Mouse (Mus musculus): Measurements from ENCODE around the gene Fitm1.

Gene Fitm1

DNA sequence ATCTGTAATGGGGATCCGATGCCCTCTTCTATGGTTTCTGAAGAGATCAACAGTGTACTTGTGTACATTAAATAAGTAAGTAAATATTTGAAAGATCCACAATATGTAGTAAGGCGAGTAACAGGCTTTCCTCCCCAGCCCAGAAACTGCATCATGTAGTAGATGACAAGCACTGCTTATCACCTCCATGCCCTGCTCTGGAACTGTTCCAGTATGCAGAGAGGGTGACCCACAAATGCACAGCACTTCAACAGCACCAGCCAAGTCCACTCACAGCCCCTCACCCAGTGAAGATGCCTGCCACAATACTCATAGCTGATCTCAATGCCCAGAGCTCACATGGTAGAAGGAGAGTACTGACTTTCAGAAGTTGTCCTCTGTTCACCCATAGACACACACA, 4.8 kb upstream of the Fitm1 start:
- no peak for DNase-seq

DNA sequence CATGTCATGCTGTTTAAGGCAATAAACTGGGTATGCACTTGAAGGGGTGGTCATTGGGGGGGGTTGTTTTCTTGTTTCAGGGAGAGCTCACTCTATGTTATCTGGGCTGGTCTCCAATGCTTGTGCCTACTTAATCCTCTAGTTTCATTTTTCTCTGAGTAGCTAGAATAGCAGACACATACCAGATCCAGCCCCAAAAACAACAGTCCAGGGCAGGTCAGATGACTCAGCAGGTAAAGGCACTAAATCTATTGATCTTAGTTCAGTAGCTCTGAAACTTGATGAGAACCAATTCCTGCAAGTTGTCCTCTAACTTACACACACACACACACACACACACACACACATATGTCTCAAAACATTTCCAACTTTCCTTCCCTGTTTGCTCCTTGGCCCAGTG, 3.7 kb upstream of the Fitm1 start:
- no peak for DNase-seq

DNA sequence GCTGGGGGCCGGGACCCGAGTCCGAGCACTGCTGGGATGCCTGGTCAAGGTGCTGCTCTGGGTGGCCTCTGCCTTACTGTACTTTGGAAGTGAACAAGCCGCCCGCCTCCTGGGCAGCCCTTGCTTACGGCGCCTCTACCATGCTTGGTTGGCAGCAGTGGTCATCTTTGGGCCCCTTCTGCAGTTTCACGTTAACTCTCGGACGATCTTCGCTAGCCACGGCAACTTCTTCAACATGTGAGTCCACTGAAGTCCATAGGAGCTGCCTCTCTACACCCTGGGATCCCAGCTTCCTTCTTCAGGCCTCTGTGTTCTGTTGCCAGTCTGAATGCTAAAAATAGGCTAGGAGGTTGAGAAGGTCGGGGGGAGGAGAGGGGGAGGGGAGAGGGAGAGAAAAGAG, 294 bp downstream of the Fitm1 start:
- peak; percentile 66 to 70 for DNase-seq

DNA sequence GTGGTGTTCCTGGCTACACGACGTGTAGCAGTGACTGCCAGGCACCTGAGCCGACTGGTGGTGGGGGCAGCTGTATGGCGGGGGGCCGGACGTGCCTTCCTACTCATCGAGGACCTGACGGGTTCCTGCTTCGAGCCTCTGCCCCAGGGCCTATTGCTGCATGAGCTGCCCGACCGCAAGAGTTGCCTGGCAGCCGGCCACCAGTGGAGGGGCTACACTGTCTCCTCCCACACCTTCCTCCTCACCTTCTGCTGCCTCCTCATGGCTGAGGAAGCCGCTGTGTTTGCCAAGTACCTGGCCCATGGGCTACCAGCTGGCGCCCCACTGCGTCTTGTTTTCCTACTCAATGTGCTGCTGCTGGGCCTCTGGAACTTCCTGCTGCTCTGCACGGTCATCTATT, 959 bp downstream of the Fitm1 start:
- DNase-seq, result peak in 1 of 2 experiments; percentile 60

DNA sequence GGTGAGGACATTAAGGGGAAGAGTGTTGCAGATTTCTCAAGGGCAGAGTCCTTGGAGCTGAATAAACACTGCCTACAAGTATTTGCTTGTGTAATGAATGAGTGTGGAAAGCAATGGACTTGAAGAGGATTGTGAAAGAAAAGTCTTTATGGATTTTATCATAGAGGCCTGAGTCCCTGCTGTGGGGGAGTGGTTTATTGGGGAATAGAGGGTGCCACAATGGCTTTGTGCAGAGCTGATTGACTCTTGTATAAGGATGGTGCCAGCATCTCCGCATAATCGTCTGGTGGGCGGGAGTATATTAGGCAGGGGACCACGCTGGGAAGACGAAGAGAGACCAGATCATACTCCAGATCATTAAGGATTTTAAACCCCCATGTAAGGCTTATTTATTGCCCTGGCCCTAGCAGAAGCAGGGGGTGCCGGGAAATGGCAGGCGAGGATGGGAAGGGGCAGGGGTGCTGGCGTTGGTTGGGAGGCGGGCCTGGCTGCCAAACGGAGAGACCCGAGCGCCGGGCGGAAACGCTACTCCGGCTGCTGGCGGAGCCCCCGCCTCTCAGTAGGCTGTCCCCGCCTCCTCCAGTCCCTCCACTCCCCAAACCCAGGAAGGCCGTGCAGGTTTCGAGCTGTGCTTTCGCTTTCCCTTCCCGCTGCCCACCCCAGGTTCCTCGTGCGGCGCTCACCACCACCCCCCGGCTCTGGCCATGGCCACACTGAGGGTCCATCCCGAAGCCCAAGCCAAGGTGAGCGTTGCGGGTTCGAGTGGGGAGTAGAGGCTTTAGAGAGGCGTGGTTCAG, 2.7 kb downstream of the Fitm1 start, which contains the start of gene Psme1:
Gene Psme1, plus strand, starts transcription at position 253 of the 797 bp plus-strand sequence.
- DNase-seq, result peak; percentile 85 to 89

DNA sequence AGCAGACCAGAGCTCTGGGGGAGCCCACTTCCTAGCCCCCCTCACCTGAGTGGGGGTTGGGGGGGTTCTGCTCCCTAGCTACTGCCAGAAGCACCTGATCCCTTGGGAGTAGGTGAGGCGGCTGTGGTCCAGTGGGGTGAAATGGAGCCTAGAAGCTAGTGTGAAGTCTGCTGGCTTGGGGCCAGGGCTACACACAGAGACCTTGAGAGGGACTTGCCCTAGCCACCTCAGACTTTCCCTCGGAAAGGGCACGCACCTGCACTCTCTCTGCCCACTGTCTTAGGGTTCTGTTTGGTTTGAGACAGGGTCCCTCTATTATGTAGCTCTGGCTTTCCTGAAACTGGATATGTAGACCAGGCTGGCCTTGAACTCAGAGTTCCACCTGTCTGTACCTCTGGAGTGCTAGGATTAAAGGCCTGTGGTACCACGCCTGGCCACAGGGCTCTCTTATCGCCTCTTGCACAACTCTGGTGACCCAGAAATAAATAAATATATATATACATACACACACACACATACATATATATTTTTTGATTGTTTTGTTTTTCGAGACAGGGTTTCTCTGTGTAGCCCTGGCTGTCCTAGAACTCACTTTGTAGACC, 3.4 kb downstream of the Fitm1 start:
- peak; percentile 73 to 87 for DNase-seq

DNA sequence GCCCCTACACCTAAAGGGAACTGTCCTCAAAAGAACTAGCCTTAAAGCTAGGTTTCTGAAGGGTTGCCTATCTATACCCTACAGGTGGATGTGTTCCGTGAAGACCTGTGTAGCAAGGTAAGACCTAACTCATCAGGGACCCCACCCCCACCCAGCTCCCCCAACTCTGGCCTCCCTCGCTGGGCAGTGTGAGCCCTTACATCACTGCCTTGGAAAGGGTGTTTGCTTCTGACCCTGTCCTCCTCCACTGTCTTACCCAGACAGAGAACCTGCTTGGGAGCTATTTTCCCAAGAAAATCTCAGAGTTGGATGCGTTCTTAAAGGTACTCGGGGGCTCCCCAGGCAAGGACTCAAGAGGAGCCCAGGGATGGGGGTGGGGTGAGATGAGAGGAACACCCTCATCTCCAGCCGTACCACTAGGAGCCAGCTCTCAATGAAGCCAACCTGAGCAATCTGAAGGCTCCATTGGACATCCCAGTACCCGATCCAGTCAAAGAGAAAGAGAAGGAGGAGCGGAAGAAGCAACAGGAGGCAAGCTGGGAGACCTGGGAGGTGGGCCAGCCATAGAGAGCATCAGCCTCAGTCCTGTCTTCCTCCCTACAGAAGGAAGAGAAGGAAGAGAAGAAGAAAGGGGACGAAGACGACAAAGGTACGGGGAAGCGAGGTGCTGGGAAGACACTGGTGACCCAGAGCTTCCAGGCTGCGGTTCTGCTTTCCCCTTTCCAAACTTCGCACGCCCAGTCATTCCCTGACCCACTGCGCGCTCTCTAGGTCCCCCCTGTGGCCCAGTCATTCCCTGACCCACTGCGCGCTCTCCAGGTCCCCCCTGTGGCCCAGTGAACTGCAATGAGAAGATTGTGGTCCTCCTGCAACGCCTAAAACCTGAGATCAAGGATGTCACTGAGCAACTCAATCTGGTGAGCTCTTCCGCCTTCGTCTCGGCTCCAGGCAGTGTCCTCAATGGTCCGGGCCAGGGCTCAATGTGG, 4.4 kb downstream of the Fitm1 start:
- no peak for DNase-seq

DNA sequence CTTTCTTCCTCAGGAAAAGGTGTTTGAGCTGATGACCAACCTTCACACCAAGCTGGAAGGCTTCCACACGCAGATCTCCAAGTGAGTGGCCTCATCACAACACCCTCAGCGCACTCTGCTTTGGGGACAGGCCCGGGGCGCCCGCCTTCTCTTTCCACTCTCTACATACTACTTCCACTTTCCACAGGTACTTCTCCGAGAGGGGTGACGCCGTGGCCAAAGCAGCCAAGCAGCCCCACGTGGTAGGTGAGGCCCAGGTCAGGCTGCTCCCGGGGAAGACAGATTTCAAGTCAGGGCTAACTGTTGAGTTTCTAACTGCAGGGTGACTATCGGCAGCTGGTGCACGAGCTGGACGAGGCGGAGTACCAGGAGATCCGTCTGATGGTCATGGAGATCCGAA, 5.3 kb downstream of the Fitm1 start:
- DNase-seq, result no peak

DNA sequence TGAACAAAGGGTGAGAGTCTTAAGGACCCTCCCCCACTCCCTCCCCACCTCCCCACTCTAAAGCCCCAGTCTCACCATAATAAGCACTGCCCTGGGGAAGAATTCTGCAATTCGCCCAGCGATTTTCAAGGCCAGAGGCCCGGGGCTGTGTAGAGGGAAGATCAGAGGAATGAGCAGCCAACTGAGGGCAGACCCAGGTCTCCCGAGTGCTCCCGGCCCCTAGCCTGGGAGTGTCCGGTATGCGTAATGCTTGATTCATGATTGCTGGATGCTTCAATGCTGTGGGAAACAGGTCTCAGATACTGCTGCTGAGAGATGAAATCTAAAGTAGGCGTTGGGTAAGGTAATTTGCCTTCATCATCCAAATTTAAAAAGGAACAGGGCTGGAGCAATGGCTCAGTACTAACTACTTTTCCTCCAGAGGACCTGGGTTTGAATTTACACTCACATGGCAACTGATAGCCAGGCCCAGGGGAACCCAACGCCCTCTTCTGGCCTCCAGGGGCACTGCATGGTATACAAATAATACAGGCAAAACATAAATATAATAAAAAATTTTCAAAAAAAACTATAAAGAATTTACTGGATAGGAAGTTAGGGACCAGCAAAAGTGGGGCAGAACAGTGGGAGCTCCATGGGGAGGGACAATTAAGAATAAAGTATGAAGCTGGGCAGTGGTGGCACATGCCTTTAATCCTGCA, 6.7 kb downstream of the Fitm1 start:
- DNase-seq, result no peak

DNA sequence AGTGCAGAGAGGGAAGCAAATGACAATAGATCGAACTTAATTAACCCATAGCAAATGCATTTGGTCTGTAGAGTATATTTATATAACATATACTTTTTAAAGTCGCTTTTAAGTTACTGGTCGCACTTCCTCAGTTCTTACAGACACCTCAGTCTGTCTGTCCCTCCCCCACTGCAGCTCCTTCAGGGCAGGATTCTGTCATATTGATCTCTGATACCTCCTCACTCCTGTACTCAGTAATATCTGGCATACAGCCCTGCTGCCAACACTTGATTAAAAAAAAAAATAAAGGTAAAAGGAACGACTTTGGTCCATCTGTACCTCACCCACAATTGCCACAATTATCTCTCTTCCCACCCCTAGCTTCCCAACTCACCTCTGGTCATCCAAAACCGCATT, 8.9 kb downstream of the Fitm1 start:
- DNase-seq, result no peak

DNA sequence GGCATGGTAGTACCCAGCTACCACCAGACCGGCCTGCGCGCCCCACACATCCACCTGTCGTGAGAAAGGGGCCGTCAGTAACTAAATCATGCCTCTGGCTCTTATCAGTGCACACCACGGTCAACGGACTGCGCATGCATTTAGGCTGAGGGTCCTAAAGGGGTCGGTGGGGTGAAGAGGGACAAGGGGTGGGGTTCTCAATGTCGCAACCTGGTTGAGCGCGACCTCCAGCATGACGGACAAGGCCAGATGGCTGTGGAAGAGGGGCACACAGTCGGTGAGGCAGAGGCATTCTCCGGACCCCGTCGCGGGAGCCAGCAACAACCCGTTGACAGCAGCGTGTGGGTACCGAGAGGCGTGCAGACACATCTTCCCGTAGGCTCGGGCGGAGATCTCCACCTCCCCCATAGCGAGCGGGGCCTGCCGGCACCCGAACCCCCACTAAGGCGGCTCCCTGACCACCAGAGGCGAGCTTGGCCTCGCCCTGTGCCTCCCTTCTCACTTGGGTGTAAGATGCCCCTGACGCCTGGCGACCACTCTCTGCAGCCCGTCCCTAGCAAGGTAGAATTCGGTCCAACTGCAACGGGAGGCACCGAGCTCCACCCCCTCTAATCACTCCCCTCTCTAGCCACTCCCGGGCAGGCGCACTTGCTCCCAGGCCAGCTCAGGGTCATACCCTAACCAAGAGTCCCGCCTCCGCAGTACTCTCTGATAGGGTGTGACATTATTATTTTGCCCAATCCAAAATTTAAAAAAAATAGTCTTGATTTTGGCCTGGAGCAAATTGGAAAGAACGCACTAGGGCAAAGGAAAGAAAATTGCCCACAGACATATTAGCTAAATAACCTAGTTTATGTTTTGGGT, 9.5 kb downstream of the Fitm1 start, which contains the start of gene Emc9:
Gene Emc9, minus strand, starts transcription at position 601 of the 864 bp plus-strand sequence.
- peak; percentile 88 to 89 for DNase-seq

DNA sequence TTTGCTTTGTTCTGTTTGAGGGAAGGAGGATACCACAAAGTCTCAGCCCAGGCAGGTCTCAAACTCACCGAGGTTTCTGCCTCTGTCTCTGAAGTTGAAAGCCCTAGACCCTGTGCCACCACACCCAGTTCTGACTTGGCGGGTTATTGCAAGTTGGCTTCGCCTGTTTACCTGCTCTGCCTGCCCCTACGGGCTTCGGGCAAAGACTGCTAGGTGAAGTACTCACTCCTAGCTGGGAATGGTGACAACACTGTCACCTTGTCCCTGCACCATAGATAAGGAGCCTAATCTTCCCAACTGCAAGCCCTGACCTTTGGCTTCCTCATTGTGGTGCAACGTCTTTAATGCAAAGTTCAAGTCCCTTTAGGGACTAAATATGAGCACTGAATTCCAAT, 10.1 kb downstream of the Fitm1 start:
- DNase-seq, result no peak

DNA sequence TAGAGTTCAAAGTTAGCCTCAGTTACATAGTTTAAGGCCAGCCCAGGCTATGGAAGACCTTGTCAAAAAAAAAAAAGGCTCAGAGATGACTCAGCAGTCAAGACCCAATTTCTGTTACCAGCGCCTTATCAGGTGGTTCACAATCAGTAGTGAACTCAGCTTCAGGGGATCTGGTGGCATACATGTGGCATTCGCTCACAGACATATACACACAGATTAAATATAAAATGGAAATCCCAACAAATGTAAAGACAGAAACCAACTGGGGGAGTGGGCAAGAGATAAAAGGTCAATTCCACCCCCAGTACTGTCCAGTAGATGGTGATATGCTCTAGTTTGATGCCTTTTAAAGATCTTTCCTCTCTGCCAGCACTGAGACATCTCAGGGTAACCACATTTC, 10.7 kb downstream of the Fitm1 start:
- no peak for DNase-seq

DNA sequence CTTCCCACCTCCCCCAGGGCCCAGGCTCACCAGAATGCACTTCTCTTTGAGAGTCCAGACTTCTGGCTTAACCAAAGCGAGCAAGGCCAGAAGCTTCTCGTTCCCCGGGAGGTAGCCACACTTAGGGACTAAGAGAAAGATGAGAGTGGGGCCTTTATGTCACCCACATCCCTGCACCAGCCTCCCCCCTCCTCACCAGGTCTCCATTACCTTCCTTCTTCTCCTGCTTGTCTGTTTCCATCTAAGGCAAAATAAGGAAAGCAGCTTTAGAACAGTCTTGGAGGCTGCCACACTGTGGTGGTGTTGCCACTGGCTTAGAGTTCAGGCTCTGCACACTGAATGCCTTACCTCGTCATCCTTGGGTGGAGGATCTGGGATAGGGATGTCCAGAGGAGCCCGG, 13.9 kb downstream of the Fitm1 start:
- DNase-seq, result no peak

DNA sequence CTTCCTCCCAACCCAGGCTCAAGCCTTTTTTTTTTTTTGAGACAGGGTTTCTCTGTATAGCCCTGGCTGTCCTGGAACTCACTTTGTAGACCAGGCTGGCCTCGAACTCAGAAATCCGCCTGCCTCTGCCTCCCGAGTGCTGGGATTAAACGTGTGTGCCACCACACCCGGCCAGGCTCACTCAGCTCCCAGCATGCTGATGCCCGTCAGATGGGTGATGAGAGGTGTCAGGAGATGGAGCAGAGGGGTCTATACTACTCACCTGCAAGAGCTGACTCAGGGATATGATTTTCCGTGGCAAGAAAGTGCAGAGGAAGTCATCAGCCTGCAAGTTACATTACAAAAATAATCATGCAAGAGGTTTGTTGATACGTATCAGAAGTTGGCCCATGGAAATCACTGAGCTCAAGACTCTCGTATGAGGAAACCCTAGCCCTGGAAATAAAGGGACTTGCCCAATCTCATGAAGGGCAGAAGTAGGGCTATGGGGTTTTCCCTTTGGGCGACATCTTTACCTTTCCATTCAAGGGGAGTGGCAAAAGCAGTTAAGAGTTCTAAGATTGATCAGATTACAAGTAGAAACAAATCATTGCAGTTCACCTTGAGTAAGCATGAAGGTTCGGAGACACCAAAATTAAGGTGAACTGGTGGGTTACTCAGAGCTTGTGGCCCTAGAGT, 14.5 kb downstream of the Fitm1 start:
- no peak for DNase-seq

DNA sequence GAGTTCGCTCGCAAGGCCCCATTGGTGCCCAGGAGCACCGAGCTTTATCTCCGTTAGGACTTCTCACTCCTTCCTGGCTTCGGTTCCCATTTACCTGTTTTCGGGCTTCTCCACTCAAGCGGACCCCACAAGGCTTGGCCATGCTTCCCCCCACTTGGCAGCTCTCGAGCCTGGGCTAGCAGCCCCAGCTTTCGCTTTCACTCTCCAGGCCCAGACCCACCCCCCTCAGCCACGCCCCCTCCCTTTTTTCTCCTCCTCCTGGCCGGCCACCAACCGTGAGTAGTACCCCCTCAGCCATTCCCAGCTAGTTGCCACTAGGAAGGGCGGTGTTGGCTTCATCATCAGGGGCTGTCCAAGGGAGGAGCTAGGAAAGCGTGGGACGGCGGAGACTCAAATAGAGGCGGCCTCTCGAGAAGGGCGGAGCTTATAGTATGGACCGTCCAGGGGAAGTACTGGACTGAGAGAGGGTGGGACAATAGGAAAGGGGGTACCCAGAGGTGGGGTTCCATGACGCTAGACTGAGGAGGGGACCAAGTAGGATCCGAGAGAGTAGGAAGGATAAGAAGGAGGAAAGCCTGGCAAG, 15.4 kb downstream of the Fitm1 start, which contains the start of gene Psme2:
Gene Psme2, minus strand, starts transcription at position 366 of the 583 bp plus-strand sequence.
- DNase-seq, result peak; percentile 93 to 99

DNA sequence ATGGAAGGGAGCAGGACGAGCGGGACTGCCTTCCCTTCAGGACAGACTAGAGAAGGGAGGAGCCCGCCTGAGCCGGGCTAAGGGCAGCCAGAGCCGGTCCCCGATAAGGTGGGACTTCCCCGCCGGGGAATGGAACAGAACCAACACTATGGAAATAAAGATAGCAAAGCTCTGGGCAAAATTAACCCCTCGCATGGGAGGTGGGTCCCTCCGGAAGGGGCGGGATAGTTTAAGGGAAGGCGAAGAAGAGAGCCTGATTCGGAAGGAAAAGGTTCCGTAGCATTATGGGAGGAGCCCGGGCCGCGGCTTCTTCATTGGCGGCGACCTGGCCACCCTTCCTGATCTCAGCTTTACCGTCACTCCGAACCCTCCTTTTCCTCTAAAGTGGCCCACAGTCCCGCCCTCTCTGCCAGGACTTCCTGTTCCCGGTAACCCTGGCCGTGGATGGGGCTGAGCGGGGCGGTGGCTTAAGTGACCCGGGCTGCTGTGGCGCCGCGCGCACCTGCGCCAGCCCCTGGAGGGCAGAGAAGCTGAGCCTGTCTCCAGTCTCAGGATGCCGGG, 16.0 kb downstream of the Fitm1 start, which contains the start of gene Rnf31:
Gene Rnf31, plus strand, starts transcription at position 378 of the 561 bp plus-strand sequence.
- peak; percentile 96 to 99 for DNase-seq

DNA sequence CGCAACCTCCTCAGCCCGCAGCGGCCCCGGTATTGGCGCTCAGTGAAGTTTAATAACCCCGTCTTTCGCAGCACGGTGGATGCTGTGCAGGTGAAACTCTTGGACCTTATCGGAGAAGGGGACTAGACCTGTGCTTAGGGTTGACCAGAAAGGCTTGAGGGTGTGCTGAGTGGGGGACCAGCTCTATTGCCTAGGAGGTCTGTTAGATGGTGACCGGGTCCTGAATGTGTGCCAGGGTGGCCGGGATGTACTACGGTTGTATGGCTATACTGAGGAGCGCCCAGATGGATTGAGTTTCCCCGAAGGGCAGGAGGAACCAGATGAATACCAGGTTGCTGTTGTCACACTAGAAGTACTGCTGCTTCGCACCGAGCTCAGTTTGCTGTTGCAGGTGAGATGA, 16.8 kb downstream of the Fitm1 start:
- DNase-seq, result peak in 1 of 2 experiments; percentile 38

DNA sequence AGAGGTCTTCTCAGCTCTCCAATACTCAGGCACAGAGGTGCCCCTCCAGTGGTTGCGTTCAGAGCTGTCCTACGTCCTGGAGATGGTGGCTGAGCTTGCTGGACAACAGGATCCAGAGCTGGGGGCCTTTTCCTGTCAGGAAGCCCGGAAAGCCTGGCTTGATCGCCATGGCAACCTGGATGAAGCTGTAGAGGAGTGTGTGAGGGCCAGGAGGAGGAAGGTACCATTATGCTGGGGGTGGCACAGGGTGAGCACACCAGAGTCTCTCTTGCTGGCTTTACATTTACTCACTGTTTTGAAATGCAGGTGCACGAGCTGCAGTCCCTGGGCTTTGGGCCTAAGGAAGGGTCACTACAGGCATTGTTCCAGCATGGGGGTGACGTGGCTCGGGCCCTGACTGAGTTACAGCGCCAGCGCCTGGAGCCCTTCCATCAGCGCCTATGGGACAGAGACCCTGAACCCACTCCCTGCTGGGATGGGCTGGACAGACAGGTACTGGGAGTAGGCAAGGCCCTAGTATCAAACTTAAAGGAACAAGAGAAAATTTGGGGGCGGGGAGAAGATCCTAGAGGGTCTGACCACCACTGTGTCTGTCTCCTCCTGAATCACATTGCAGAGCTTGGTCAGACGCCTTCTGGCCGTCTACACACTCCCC, 20.7 kb downstream of the Fitm1 start:
- DNase-seq, result peak in 1 of 2 experiments; percentile 36

Data from kidney, postnatal 36 days (tissue).